Mouse (Mus musculus) heart, postnatal 0 days (tissue): ENCODE results near the gene Ccdc174.

Experiments
- CTCF ChIP-seq: IDR thresholded peaks from 2 replicates; pipeline ENCODE4 v1.5.1; 2016; ENCODE audit warnings: antibody characterized with exemption, control low read depth, low read depth
- EP300 ChIP-seq: IDR thresholded peaks from 2 replicates; pipeline ENCODE4 v1.6.1; 2016; ENCODE audit warnings: antibody characterized with exemption, low read depth

DNA sequence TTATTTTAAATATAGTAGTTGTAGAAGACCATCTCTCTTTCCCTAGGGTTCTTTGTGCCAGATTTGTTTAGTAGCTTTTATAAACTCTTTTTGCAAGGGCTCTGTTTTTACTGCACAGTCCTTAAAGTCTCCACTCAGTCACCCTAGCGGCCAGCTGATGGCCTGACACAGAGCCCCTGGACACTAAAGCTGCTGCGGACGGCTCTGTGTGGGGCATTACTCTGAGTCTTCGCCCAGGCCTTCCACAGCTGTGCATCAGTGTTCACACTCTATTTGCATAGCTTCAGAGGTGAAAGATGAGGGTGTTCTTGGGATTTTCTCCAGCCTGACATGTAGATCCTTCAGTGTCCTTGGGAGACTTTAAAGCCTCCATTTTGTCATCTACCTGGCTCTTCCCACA is 60.6 kb downstream of the Ccdc174 start:
- TF ChIP-seq CTCF (no peak), EP300 (no peak)
